Mouse (Mus musculus) midbrain, embryonic 13.5 days (tissue): ENCODE results near the gene Fbxo28. TPM values are rescaled to one million over a fixed set of nuclear protein-coding genes. Genes with fewer than 3 reads are reported as not detected.

Source experiments
- ATAC-seq: fragments of 200-750 bp; cut with Nextera tagmentation; 2 replicates; pipeline ENCODE4 v1.8.0; 2017; ENCODE audit warnings: mild to moderate bottlenecking, moderate TSS enrichment, moderate library complexity
- H3K27ac ChIP-seq: fragments of 300-500 bp; sonication (generic); 2 replicates; pipeline ENCODE4 v1.5.1; 2015; ENCODE audit warnings: inconsistent platforms, mild to moderate bottlenecking, moderate library complexity
- H3K27me3 ChIP-seq: fragments of 300-500 bp; sonication (generic); 2 replicates; pipeline ENCODE4 v1.6.1; 2015; ENCODE audit warnings: mild to moderate bottlenecking, inconsistent platforms
- H3K36me3 ChIP-seq: fragments of 300-500 bp; sonication (generic); 2 replicates; pipeline ENCODE4 v1.6.1; 2015; ENCODE audit warnings: mild to moderate bottlenecking, inconsistent platforms
- H3K4me1 ChIP-seq: fragments of 300-500 bp; sonication (generic); replicated peaks from 2 replicates; pipeline ENCODE4 v1.6.1; 2015; ENCODE audit warnings: inconsistent platforms
- H3K4me2 ChIP-seq: fragments of 300-500 bp; sonication (generic); replicated peaks from 2 replicates; pipeline ENCODE4 v1.6.1; 2015; ENCODE audit warnings: moderate library complexity, mild to moderate bottlenecking, inconsistent platforms
- H3K4me3 ChIP-seq: fragments of 300-500 bp; sonication (generic); replicated peaks from 2 replicates; pipeline ENCODE4 v1.5.1; 2015; ENCODE audit warnings: mild to moderate bottlenecking, inconsistent platforms
- H3K9ac ChIP-seq: fragments of 300-500 bp; sonication (generic); replicated peaks from 2 replicates; pipeline ENCODE4 v1.6.1; 2015; ENCODE audit warnings: mild to moderate bottlenecking, inconsistent platforms
- H3K9me3 ChIP-seq: fragments of 300-500 bp; sonication (generic); 2 replicates; pipeline ENCODE4 v1.6.1; 2016; ENCODE audit warnings: mild to moderate bottlenecking, inconsistent platforms
- WGBS: fragments of 180-500 bp; shearing (Covaris S2); methylation state at CpG from one replicate; pipeline ENCODE4 v1.1.7; 2015; 5-methylcytosine and 5-hydroxymethylcytosine counted together
- polyA plus RNA-seq: library from polyadenylated mRNA; unstranded; fragments of >200 nt; fragmentation: Nextera tagmentation; extraction: Ambion mirVana; gene quantifications from 2 replicates; pipeline ENCODE4 v1.2.1, GENCODE M21; 2015

Fbxo28 gene
- polyA plus RNA-seq, 1 experiment from 2014 or later, result 29.8 TPM

- Histone ChIP-seq H3K27me3 (peaks cover 18% of the 10 kb centered on the region), H3K4me1 (peaks cover 24% of the 10 kb centered on the region), H3K36me3 (peaks cover 19% of the 10 kb centered on the region), H3K9ac (peak within 1 kb of the TSS; percentile 83), H3K4me2 (peak within 1 kb of the TSS; percentile 72), H3K4me3 (peak within 1 kb of the TSS; percentile 64), H3K9me3 (no peaks in the 10 kb centered on the region), H3K27ac (peak within 1 kb of the TSS; percentile 86)
- WGBS, result under 1% methylated on average over 93 of the region's 94 CpGs
- peak; percentile 96 for ATAC-seq
Measured at GRCm38 (mm10) chr1:182282091-182283075, 59.0 kb downstream of the Fbxo28 start, which contains the start of gene Degs1. Degs1 (minus strand) TSS chr1:182282804.

- peak overlapping the region; percentile 72 for H3K4me2 ChIP-seq
- peaks cover 30% of the 10 kb centered on the region for H3K36me3 ChIP-seq
- 0 out of 2 replicates have a peak overlapping the region, but pooled peaks have one; percentile 3 for H3K27ac ChIP-seq
- peak overlapping the region; percentile 51 for H3K9ac ChIP-seq
- ATAC-seq, result no peak
- peaks cover 18% of the 10 kb centered on the region for H3K27me3 ChIP-seq
- H3K9me3 ChIP-seq, result no peaks in the 10 kb centered on the region
- H3K4me3 ChIP-seq, result peak overlapping the region; percentile 64
- 24% methylated on average over 9 of the region's 9 CpGs for WGBS
- H3K4me1 ChIP-seq, result peaks cover 24% of the 10 kb centered on the region
Measured at GRCm38 (mm10) chr1:182281251-182281711, 60.1 kb downstream of the Fbxo28 start.

- Histone ChIP-seq H3K27me3 (peaks cover 18% of the 10 kb centered on the region), H3K4me2 (peak overlapping the region; percentile 72), H3K4me3 (peak overlapping the region; percentile 64), H3K4me1 (peaks cover 24% of the 10 kb centered on the region), H3K9ac (peak overlapping the region; percentile 51), H3K36me3 (peaks cover 35% of the 10 kb centered on the region), H3K9me3 (no peaks in the 10 kb centered on the region), H3K27ac (no peak overlapping the region)
- WGBS, result 59% methylated on average over 11 of the region's 11 CpGs
- ATAC-seq, result no peak
Measured at GRCm38 (mm10) chr1:182280577-182280976, 60.9 kb downstream of the Fbxo28 start.

DNA sequence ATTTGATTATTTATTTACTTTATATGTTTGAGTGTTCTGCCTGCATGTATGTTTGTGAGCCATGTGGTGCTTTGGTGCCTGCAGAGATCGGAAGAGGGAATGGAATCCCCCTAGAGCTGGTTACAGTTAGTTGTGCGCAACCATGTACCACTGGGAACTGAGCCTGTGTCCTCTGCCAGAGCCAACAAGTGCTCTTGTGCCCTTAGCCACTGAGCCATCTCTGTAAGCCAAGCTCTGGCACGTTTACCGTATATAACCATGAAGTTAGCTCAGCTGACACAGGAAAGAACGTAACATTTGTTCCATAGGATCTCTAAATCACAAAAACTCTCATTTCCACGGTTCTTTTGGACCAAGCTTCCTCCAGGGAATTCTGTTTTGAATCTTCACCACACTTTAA is 61.4 kb downstream of the Fbxo28 start:
- 89% methylated on average over 6 of the region's 6 CpGs for WGBS
- ATAC-seq, result no peak
- Histone ChIP-seq H3K4me1 (peaks cover 24% of the 10 kb centered on the region), H3K4me2 (no peak overlapping the region), H3K9me3 (no peaks in the 10 kb centered on the region), H3K27ac (no peak overlapping the region), H3K9ac (no peak overlapping the region), H3K4me3 (no peak overlapping the region), H3K36me3 (peaks cover 41% of the 10 kb centered on the region), H3K27me3 (peaks cover 16% of the 10 kb centered on the region)

DNA sequence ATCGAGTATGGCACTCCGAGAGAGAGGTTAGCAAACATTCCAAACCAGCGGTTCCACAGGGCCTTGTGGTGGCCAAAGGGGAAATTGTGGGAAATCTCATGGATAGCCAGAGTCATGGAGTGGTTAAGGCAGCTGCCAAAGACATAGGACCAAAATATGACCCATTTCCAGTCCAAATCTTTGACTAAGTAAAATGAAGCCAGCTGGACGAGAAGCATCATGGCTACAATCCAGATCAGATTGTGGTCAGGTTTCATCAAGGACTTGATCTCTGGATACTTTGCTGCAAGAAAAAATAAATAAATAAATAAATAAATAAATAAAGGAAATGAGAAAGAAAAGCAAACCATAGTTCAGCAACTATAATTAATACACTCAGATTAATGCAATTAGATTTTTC is 62.0 kb downstream of the Fbxo28 start:
- peaks cover 10% of the 10 kb centered on the region for H3K27me3 ChIP-seq
- H3K4me3 ChIP-seq, result no peak overlapping the region
- H3K27ac ChIP-seq, result no peak overlapping the region
- H3K36me3 ChIP-seq, result peaks cover 43% of the 10 kb centered on the region
- WGBS, result 97% methylated on average over 4 of the region's 4 CpGs
- no peak for ATAC-seq
- no peaks in the 10 kb centered on the region for H3K9me3 ChIP-seq
- peaks cover 24% of the 10 kb centered on the region for H3K4me1 ChIP-seq
- no peak overlapping the region for H3K4me2 ChIP-seq
- no peak overlapping the region for H3K9ac ChIP-seq

- Histone ChIP-seq H3K36me3 (peaks cover 59% of the 10 kb centered on the region), H3K4me3 (no peak overlapping the region), H3K27ac (no peak overlapping the region), H3K4me2 (no peak overlapping the region), H3K27me3 (no peaks in the 10 kb centered on the region), H3K9ac (no peak overlapping the region), H3K9me3 (no peaks in the 10 kb centered on the region), H3K4me1 (peaks cover 1% of the 10 kb centered on the region; the same call in 1 of the 2 replicates)
- WGBS, result 97% methylated on average over 6 of the region's 6 CpGs
- ATAC-seq, result no peak
Measured at GRCm38 (mm10) chr1:182275109-182275508, 66.3 kb downstream of the Fbxo28 start.

GRCm38 (mm10) chr1:182271632-182272031 is 69.8 kb downstream of the Fbxo28 start:
- Histone ChIP-seq H3K36me3 (peaks cover 32% of the 10 kb centered on the region), H3K9ac (no peak overlapping the region), H3K4me2 (no peak overlapping the region), H3K4me3 (no peak overlapping the region), H3K9me3 (no peaks in the 10 kb centered on the region), H3K27ac (no peak overlapping the region), H3K27me3 (no peaks in the 10 kb centered on the region), H3K4me1 (peaks cover 4% of the 10 kb centered on the region; the same call in 1 of the 2 replicates)
- WGBS, result 82% methylated on average over 5 of the region's 5 CpGs
- ATAC-seq, result no peak

DNA sequence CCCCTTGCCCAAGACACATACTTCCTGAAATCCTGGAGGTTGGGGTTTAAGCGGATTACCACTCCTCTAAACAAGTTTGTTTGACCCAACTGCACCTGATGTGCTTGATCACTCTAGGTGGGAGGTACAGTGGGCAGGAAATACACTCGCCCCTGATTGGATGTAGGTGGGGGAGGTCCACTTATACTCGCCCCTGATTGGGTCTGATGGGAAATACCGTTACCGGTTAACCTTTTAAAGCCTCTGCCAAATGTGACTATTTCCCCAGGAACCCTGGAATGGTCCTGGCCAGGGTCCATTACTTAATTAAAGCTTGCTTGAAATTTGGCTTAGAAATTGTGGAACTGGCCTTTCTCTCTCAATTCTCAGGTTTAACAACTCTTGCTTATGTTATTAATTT is 70.3 kb downstream of the Fbxo28 start:
- no peak overlapping the region for H3K4me3 ChIP-seq
- H3K4me1 ChIP-seq, result peaks cover 4% of the 10 kb centered on the region; the same call in 1 of the 2 replicates
- H3K9ac ChIP-seq, result no peak overlapping the region
- no peaks in the 10 kb centered on the region for H3K27me3 ChIP-seq
- WGBS, result 91% methylated on average over 5 of the region's 5 CpGs
- H3K4me2 ChIP-seq, result no peak overlapping the region
- ATAC-seq, result no peak
- peaks cover 28% of the 10 kb centered on the region for H3K36me3 ChIP-seq
- H3K9me3 ChIP-seq, result no peaks in the 10 kb centered on the region
- no peak overlapping the region for H3K27ac ChIP-seq

- no peak for ATAC-seq
Measured at GRCm38 (mm10) chr1:182268317-182268716, 73.1 kb downstream of the Fbxo28 start.

GRCm38 (mm10) chr1:182266028-182266525 is 75.4 kb downstream of the Fbxo28 start:
- Histone ChIP-seq H3K36me3 (no peaks in the 10 kb centered on the region), H3K27ac (no peak overlapping the region), H3K27me3 (no peaks in the 10 kb centered on the region), H3K9ac (no peak overlapping the region), H3K4me1 (peaks cover 4% of the 10 kb centered on the region; the same call in 1 of the 2 replicates), H3K4me2 (no peak overlapping the region), H3K4me3 (no peak overlapping the region), H3K9me3 (no peaks in the 10 kb centered on the region)
- ATAC-seq, result no peak
- 94% methylated on average over 11 of the region's 11 CpGs for WGBS

More at GRCm38 (mm10) chr1:182268317-182268716, 73.1 kb downstream of the Fbxo28 start:
- Histone ChIP-seq H3K36me3 (peaks cover 12% of the 10 kb centered on the region; the same call in 1 of the 2 replicates), H3K4me2 (no peak overlapping the region), H3K27ac (no peak overlapping the region), H3K9ac (no peak overlapping the region), H3K9me3 (no peaks in the 10 kb centered on the region), H3K4me3 (no peak overlapping the region), H3K27me3 (no peaks in the 10 kb centered on the region), H3K4me1 (peaks cover 4% of the 10 kb centered on the region; the same call in 1 of the 2 replicates)
- WGBS, result 35% methylated on average over 4 of the region's 4 CpGs
